Mouse (Mus musculus) stomach, embryonic 14.5 days (tissue): ENCODE results near the gene Iqschfp. TPM values are rescaled to one million over a fixed set of nuclear protein-coding genes. Genes with fewer than 3 reads are reported as not detected.
A peak's percentile ranks its signal among the peaks of the same experiment; 100 is the strongest.

Experiments
- ATAC-seq: fragments of 200-750 bp; cut with Nextera tagmentation; 2 replicates; pipeline ENCODE4 v1.8.0; 2017; ENCODE audit warnings: low read depth, moderate TSS enrichment; ENCODE audit not compliant: insufficient number of reproducible peaks, insufficient read depth, low FRiP score
- H3K27ac ChIP-seq: fragments of 300-500 bp; sonication (generic); 2 replicates; pipeline ENCODE4 v1.5.1; 2014; ENCODE audit warnings: mild to moderate bottlenecking, low read length, moderate library complexity, mixed read lengths
- H3K27me3 ChIP-seq: fragments of 300-500 bp; sonication (generic); 2 replicates; pipeline ENCODE4 v1.6.1; 2014; ENCODE audit warnings: low read length, control low read depth, mixed read lengths; ENCODE audit not compliant: control insufficient read depth, insufficient read depth
- H3K36me3 ChIP-seq: fragments of 300-500 bp; sonication (generic); 2 replicates; pipeline ENCODE4 v1.6.1; 2014; ENCODE audit warnings: mild to moderate bottlenecking, control low read depth, low read length, moderate library complexity, mixed read lengths; ENCODE audit not compliant: control insufficient read depth, insufficient read depth
- H3K4me1 ChIP-seq: fragments of 300-500 bp; sonication (generic); 2 replicates; pipeline ENCODE4 v1.6.1; 2014; ENCODE audit warnings: low read length, control low read depth, mixed read lengths; ENCODE audit not compliant: control insufficient read depth, insufficient read depth
- H3K4me2 ChIP-seq: fragments of 300-500 bp; sonication (generic); replicated peaks from 2 replicates; pipeline ENCODE4 v1.6.1; 2014; ENCODE audit warnings: low read depth, low read length, control low read depth
- H3K4me3 ChIP-seq: fragments of 300-500 bp; sonication (generic); 2 replicates; pipeline ENCODE4 v1.5.1; 2014; ENCODE audit warnings: low read depth, low read length, control low read depth
- H3K9ac ChIP-seq: fragments of 300-500 bp; sonication (generic); replicated peaks from 2 replicates; pipeline ENCODE4 v1.6.1; 2014; ENCODE audit warnings: low read depth, mild to moderate bottlenecking, control low read depth, low read length, moderate library complexity, mixed read lengths
- H3K9me3 ChIP-seq: fragments of 300-500 bp; sonication (generic); 2 replicates; pipeline ENCODE4 v1.6.1; 2016; ENCODE audit warnings: low read depth, low read length, control low read depth; ENCODE audit not compliant: control insufficient read depth
- WGBS: fragments of 180-500 bp; shearing (Covaris S2); extraction: QIAGEN DNeasy Blood & Tissue Kit; methylation state at CpG from one replicate; pipeline ENCODE4 v1.1.7; 2014; 5-methylcytosine and 5-hydroxymethylcytosine counted together
- polyA plus RNA-seq: library from polyadenylated mRNA; unstranded; fragments of >200 nt; fragmentation: Nextera tagmentation; extraction: Ambion mirVana; gene quantifications from 2 replicates; pipeline ENCODE4 v1.2.1, GENCODE M21; 2014

Iqschfp gene
- polyA plus RNA-seq, 1 experiment from 2014 or later, result 0.20 TPM

- WGBS, result 75% methylated on average over 19 of the region's 19 CpGs
- no peak for ATAC-seq
- no peaks in the 10 kb centered on the region for H3K4me1 ChIP-seq
- H3K27ac ChIP-seq, result no peak overlapping the region
- H3K9ac ChIP-seq, result no peak overlapping the region
- no peak overlapping the region for H3K4me2 ChIP-seq
- H3K36me3 ChIP-seq, result no peaks in the 10 kb centered on the region
- H3K4me3 ChIP-seq, result no peak overlapping the region
- no peaks in the 10 kb centered on the region for H3K27me3 ChIP-seq
- no peaks in the 10 kb centered on the region for H3K9me3 ChIP-seq
Observed at GRCm38 (mm10) chr3:68608848-68609497, 716.9 kb downstream of the Iqschfp start.

GRCm38 (mm10) chr3:68610011-68610410, 718.0 kb downstream of the Iqschfp start:
- Histone ChIP-seq H3K4me2 (no peak overlapping the region), H3K9me3 (no peaks in the 10 kb centered on the region), H3K4me1 (no peaks in the 10 kb centered on the region), H3K27me3 (no peaks in the 10 kb centered on the region), H3K36me3 (no peaks in the 10 kb centered on the region), H3K4me3 (no peak overlapping the region), H3K27ac (no peak overlapping the region), H3K9ac (no peak overlapping the region)
- WGBS, result 28% methylated on average over 6 of the region's 6 CpGs
- ATAC-seq, result peak; percentile 58; the same call in 1 of the 2 replicates

- no peaks in the 10 kb centered on the region for H3K27me3 ChIP-seq
- WGBS, result 87% methylated on average over 11 of the region's 11 CpGs
- no peak for ATAC-seq
Observed at GRCm38 (mm10) chr3:68610598-68611261, 718.7 kb downstream of the Iqschfp start.

GRCm38 (mm10) chr3:68615042-68615810, 723.2 kb downstream of the Iqschfp start:
- ATAC-seq, result no peak
- no peaks in the 10 kb centered on the region for H3K4me1 ChIP-seq
- no peak overlapping the region for H3K4me3 ChIP-seq
- H3K9me3 ChIP-seq, result no peaks in the 10 kb centered on the region
- H3K27ac ChIP-seq, result no peak overlapping the region
- H3K9ac ChIP-seq, result no peak overlapping the region
- no peaks in the 10 kb centered on the region for H3K36me3 ChIP-seq
- WGBS, result 72% methylated on average over 10 of the region's 10 CpGs
- no peaks in the 10 kb centered on the region for H3K27me3 ChIP-seq
- H3K4me2 ChIP-seq, result no peak overlapping the region

More at GRCm38 (mm10) chr3:68610598-68611261, 718.7 kb downstream of the Iqschfp start:
- Histone ChIP-seq H3K4me2 (no peak overlapping the region), H3K36me3 (no peaks in the 10 kb centered on the region), H3K27ac (no peak overlapping the region), H3K4me1 (no peaks in the 10 kb centered on the region), H3K9me3 (no peaks in the 10 kb centered on the region), H3K9ac (no peak overlapping the region), H3K4me3 (no peak overlapping the region)

- H3K27me3 ChIP-seq, result no peaks in the 10 kb centered on the region
- no peaks in the 10 kb centered on the region for H3K4me1 ChIP-seq
- 85% methylated on average over 12 of the region's 12 CpGs for WGBS
- ATAC-seq, result no peak
- no peak overlapping the region for H3K27ac ChIP-seq
- H3K9me3 ChIP-seq, result no peaks in the 10 kb centered on the region
- no peak overlapping the region for H3K4me2 ChIP-seq
- H3K36me3 ChIP-seq, result no peaks in the 10 kb centered on the region; the same call in 1 of the 2 replicates
- H3K9ac ChIP-seq, result no peak overlapping the region
- no peak overlapping the region for H3K4me3 ChIP-seq
Observed at GRCm38 (mm10) chr3:68616363-68616762, 724.3 kb downstream of the Iqschfp start.

- no peak for ATAC-seq
Observed at GRCm38 (mm10) chr3:68617708-68618107, 725.7 kb downstream of the Iqschfp start.

GRCm38 (mm10) chr3:68619097-68619496, 727.1 kb downstream of the Iqschfp start:
- Histone ChIP-seq H3K9ac (no peak overlapping the region), H3K4me3 (no peak overlapping the region), H3K36me3 (no peaks in the 10 kb centered on the region; the same call in 1 of the 2 replicates), H3K4me2 (no peak overlapping the region), H3K9me3 (no peaks in the 10 kb centered on the region), H3K27ac (no peak overlapping the region), H3K27me3 (no peaks in the 10 kb centered on the region), H3K4me1 (no peaks in the 10 kb centered on the region)
- ATAC-seq, result no peak
- WGBS, result 52% methylated on average over 5 of the region's 5 CpGs

More at GRCm38 (mm10) chr3:68617708-68618107, 725.7 kb downstream of the Iqschfp start:
- Histone ChIP-seq H3K36me3 (no peaks in the 10 kb centered on the region; the same call in 1 of the 2 replicates), H3K4me1 (no peaks in the 10 kb centered on the region), H3K27ac (no peak overlapping the region), H3K9me3 (no peaks in the 10 kb centered on the region), H3K4me2 (no peak overlapping the region), H3K4me3 (no peak overlapping the region), H3K9ac (no peak overlapping the region), H3K27me3 (no peaks in the 10 kb centered on the region)
- 91% methylated on average over 10 of the region's 10 CpGs for WGBS

- no peak overlapping the region for H3K9ac ChIP-seq
- no peak overlapping the region for H3K4me3 ChIP-seq
- ATAC-seq, result no peak
- no peaks in the 10 kb centered on the region for H3K27me3 ChIP-seq
- H3K36me3 ChIP-seq, result no peaks in the 10 kb centered on the region; the same call in 1 of the 2 replicates
- H3K9me3 ChIP-seq, result no peaks in the 10 kb centered on the region
- 92% methylated on average over 3 of the region's 3 CpGs for WGBS
- no peaks in the 10 kb centered on the region for H3K4me1 ChIP-seq
- H3K27ac ChIP-seq, result no peak overlapping the region
- H3K4me2 ChIP-seq, result no peak overlapping the region
Observed at GRCm38 (mm10) chr3:68621971-68622370, 729.9 kb downstream of the Iqschfp start.
